Mouse (Mus musculus) midbrain, embryonic 16.5 days (tissue): Measurements from ENCODE around the gene Sergef. TPM values are rescaled to one million over a fixed set of nuclear protein-coding genes. Genes with fewer than 3 reads are reported as not detected.

Experiments used
- ATAC-seq: fragments of 200-750 bp; cut with Nextera tagmentation; 2 replicates; pipeline ENCODE4 v1.8.0; 2017; ENCODE audit warnings: moderate TSS enrichment
- H3K27ac ChIP-seq: fragments of 300-500 bp; sonication (generic); 2 replicates; pipeline ENCODE4 v1.5.1; 2014; ENCODE audit warnings: mild to moderate bottlenecking, low read length, mixed read lengths
- H3K27me3 ChIP-seq: fragments of 300-500 bp; sonication (generic); 2 replicates; pipeline ENCODE4 v1.6.1; 2014; ENCODE audit warnings: low read depth, low read length, mixed read lengths; ENCODE audit not compliant: control insufficient read depth, insufficient read depth
- H3K36me3 ChIP-seq: fragments of 300-500 bp; sonication (generic); 2 replicates; pipeline ENCODE4 v1.6.1; 2014; ENCODE audit warnings: mild to moderate bottlenecking, low read length, moderate library complexity, mixed read lengths; ENCODE audit not compliant: control insufficient read depth, insufficient read depth
- H3K4me1 ChIP-seq: fragments of 300-500 bp; sonication (generic); 2 replicates; pipeline ENCODE4 v1.6.1; 2014; ENCODE audit warnings: mild to moderate bottlenecking, low read length, mixed read lengths; ENCODE audit not compliant: control insufficient read depth, insufficient read depth
- H3K4me2 ChIP-seq: fragments of 300-500 bp; sonication (generic); 2 replicates; pipeline ENCODE4 v1.6.1; 2014; ENCODE audit warnings: mild to moderate bottlenecking, low read length, mixed read lengths
- H3K4me3 ChIP-seq: fragments of 300-500 bp; sonication (generic); 2 replicates; pipeline ENCODE4 v1.5.1; 2014; ENCODE audit warnings: low read depth, mild to moderate bottlenecking, low read length, moderate library complexity, mixed read lengths
- H3K9ac ChIP-seq: fragments of 300-500 bp; sonication (generic); 2 replicates; pipeline ENCODE4 v1.6.1; 2014; ENCODE audit warnings: low read depth, low read length, mixed read lengths
- H3K9me3 ChIP-seq: fragments of 300-500 bp; sonication (generic); replicated peaks from 2 replicates; pipeline ENCODE4 v1.6.1; 2014; ENCODE audit warnings: mild to moderate bottlenecking, low read length, mixed read lengths; ENCODE audit not compliant: control insufficient read depth, poor library complexity, severe bottlenecking
- WGBS: fragments of 180-500 bp; shearing (Covaris S2); extraction: QIAGEN DNeasy Blood & Tissue Kit; methylation state at CpG from one replicate; pipeline ENCODE4 v1.1.7; 2014; 5-methylcytosine and 5-hydroxymethylcytosine counted together
- polyA plus RNA-seq: library from polyadenylated mRNA; unstranded; fragments of >200 nt; fragmentation: Nextera tagmentation; extraction: Ambion mirVana; gene quantifications from 2 replicates; pipeline ENCODE4 v1.2.1, GENCODE M21; 2015

Gene Sergef
- polyA plus RNA-seq, 1 experiment from 2014 or later: 45.8 TPM

DNA sequence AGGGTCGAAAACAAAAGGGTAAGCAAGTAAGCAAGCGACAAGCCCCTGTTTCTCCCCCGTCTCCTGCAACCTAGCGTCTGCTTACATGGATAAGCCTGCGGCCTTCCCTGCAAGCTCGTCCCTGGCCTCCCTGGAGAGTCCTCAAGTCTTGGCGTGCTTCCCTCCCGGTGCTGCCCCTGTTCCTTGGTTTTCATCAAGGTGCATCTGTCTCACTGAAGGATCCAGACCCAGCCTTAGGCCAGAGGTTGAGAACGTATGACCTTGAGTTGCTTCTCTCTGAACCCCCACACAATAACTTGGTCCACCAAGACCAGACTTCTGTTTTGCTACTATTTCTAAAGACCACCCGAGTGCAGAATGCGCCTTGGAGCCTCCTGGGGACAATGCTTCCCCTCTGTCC is 82.2 kb downstream of the Sergef start:
- no peaks in the 10 kb centered on the region for H3K36me3 ChIP-seq
- whole genome bisulfite sequencing: 80% methylated on average over 11 of the region's 11 CpGs
- no peaks in the 10 kb centered on the region for H3K9me3 ChIP-seq
- H3K9ac ChIP-seq: no peak overlapping the region
- no peak overlapping the region for H3K4me2 ChIP-seq
- H3K4me1 ChIP-seq: peaks cover 13% of the 10 kb centered on the region; the same call in 1 of the 2 replicates
- no peak overlapping the region for H3K4me3 ChIP-seq
- H3K27me3 ChIP-seq: no peaks in the 10 kb centered on the region
- no peak for ATAC-seq
- H3K27ac ChIP-seq: no peak overlapping the region

DNA sequence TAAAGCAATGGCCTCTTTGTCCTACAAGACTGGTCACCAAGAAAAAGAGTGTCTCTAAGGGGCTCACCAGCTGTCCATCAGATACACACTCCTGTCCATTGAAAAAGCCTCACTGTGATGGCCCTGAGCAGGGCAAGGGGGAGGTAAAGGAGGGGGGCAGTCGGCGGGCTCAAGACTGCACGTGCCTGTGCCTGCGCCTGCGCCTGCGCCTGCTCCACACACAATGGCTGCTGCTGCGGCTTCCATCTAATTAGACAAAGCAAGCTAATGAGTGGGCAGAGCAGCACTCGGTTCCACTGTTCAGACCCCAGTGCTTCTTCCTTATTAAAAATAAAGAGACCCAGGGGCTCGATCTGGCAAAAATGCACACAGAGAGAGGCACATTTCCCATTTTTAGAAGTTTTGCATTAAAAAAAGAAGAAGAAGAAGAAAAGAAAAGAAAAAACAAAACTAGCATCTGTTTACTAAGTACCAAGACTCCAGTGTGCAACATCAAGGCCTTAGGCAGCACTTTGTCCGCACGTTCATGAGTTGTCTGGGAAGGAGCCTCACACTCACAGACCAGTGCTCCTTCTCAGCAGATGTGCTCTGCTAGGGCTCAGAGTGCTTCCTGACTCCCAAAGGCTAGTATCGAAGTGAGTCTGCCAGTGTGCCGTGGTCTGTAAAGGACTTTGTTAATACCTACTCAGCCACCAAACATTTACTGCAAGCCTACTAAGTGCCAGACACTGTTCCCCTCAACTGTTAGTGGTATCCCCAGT is 83.1 kb downstream of the Sergef start:
- no peak overlapping the region for H3K4me3 ChIP-seq
- H3K9ac ChIP-seq: no peak overlapping the region
- H3K27ac ChIP-seq: 0 out of 2 replicates have a peak overlapping the region, but pooled peaks have one; percentile 23
- no peaks in the 10 kb centered on the region for H3K9me3 ChIP-seq
- no peaks in the 10 kb centered on the region for H3K27me3 ChIP-seq
- peaks cover 13% of the 10 kb centered on the region; the same call in 1 of the 2 replicates for H3K4me1 ChIP-seq
- H3K36me3 ChIP-seq: no peaks in the 10 kb centered on the region
- no peak overlapping the region for H3K4me2 ChIP-seq
- 26% methylated on average over 13 of the region's 13 CpGs for WGBS
- ATAC-seq: peak; percentile 81

DNA sequence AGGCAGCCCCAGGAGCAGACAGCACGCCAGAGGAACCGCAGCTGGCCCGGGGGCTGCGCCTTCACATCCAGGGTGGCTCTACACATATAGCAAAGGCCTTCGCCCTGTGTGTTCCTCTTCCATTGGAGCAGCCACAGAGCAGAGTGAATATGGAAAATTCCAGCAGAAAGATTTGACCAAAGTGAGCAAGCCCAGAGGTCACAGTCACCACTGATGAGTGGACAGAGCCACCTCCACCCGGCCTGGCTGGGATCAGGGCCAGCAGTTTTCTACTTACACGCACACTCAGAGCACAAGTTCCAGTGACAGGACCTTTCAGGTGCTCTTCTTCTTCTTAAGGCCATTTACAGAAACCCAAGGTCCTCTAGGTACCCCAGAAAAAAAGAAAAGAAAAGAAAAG is 83.9 kb downstream of the Sergef start:
- H3K4me2 ChIP-seq: no peak overlapping the region
- H3K4me3 ChIP-seq: no peak overlapping the region
- H3K4me1 ChIP-seq: peaks cover 13% of the 10 kb centered on the region; the same call in 1 of the 2 replicates
- no peak overlapping the region for H3K27ac ChIP-seq
- ATAC-seq: no peak
- WGBS: 92% methylated on average over 7 of the region's 7 CpGs
- no peaks in the 10 kb centered on the region for H3K36me3 ChIP-seq
- H3K27me3 ChIP-seq: no peaks in the 10 kb centered on the region
- no peak overlapping the region for H3K9ac ChIP-seq
- H3K9me3 ChIP-seq: no peaks in the 10 kb centered on the region

DNA sequence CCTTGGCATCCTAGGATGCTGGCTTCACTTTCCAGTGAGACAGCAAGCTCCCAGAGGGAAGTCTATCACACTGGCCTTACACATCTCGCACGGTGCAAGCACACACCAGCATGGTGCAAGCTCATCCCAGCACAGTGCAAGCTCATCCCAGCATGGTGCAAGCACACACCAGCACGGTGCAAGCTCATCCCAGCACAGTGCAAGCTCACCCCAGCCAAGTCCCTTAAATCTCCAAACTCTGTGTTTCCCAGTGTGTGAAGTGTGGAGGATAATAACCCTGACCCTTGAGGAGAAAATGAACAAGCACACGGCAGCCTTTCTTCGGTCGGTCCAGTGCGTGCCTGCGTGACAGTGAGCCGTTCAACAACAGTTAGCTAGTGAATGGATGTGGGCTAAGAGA is 84.8 kb downstream of the Sergef start:
- no peaks in the 10 kb centered on the region for H3K36me3 ChIP-seq
- no peak overlapping the region for H3K4me3 ChIP-seq
- no peak overlapping the region for H3K4me2 ChIP-seq
- no peak overlapping the region for H3K9ac ChIP-seq
- H3K9me3 ChIP-seq: no peaks in the 10 kb centered on the region
- H3K4me1 ChIP-seq: peaks cover 13% of the 10 kb centered on the region; the same call in 1 of the 2 replicates
- WGBS: 58% methylated on average over 9 of the region's 9 CpGs
- no peak overlapping the region for H3K27ac ChIP-seq
- 0 out of 2 replicates have a peak, but pooled peaks have one; percentile 34 for ATAC-seq
- no peaks in the 10 kb centered on the region for H3K27me3 ChIP-seq

DNA sequence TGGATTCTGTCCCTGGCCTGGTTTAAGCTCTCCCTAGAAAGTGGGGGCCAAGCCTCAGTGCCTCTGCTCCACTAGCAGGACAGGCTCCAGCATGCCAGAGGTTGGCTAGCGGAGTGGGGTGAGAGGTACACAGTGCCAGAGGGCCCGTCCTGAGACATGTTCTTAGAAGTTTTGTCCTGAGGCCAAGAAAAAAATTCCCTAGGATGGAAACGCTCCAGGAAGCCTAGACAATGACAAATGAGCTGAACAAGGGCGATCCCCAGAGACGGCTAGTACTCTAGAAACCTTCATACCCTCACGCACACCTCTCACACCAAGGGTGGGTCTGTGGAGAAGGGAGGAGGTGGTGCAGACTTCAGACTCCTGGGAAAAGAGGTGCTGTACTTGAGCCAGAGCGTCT is 85.6 kb downstream of the Sergef start:
- Histone ChIP-seq H3K4me1 (peaks cover 13% of the 10 kb centered on the region; the same call in 1 of the 2 replicates), H3K9ac (no peak overlapping the region), H3K27me3 (no peaks in the 10 kb centered on the region), H3K27ac (no peak overlapping the region), H3K4me2 (no peak overlapping the region), H3K4me3 (no peak overlapping the region), H3K36me3 (no peaks in the 10 kb centered on the region), H3K9me3 (no peaks in the 10 kb centered on the region)
- ATAC-seq: peak; percentile 52; the same call in 1 of the 2 replicates
- WGBS: 45% methylated on average over 7 of the region's 7 CpGs

DNA sequence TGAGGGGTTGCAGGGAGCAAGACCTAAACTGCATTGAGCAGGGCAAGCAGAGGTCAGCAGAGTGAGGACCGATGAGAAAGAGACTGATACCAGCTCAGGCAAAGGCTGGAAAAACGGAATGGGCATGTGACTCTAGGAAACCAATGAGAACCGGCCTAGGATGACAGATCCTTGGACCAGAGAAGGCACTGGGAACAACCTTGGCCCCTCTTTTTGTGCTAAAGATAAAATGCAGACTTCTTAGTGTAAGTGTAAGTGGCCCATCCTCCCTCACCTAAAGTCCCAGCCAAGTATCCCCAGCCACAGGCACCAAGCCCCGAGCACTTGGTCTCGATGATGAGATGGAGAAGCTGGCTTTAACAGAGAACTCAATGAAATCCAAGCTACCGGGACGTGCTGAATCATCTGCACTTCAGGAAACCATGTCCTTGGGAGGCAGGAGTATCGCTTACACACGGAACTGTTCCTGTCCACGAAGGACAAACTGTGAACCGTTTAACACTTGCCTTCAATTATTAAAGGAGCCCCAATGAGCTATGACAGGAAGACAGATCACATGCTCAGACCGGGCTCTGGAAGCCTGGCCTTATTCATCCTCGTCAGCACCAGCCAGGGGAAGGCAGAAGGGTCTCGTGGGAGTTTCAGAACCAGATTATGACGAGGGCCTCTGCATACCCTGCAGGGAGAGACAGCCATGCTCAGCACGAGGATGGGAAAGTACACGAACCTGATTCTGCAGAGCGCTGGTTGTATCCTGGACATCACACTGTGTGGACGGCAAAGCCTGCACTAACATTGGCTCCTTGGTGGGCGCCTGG is 87.5 kb downstream of the Sergef start:
- Histone ChIP-seq H3K27me3 (no peaks in the 10 kb centered on the region), H3K9ac (no peak overlapping the region), H3K4me2 (no peak overlapping the region), H3K4me3 (no peak overlapping the region), H3K9me3 (no peaks in the 10 kb centered on the region), H3K4me1 (peaks cover 13% of the 10 kb centered on the region; the same call in 1 of the 2 replicates), H3K36me3 (no peaks in the 10 kb centered on the region), H3K27ac (peak overlapping the region; percentile 3; the same call in 1 of the 2 replicates)
- WGBS: 67% methylated on average over 20 of the region's 20 CpGs
- no peak for ATAC-seq

DNA sequence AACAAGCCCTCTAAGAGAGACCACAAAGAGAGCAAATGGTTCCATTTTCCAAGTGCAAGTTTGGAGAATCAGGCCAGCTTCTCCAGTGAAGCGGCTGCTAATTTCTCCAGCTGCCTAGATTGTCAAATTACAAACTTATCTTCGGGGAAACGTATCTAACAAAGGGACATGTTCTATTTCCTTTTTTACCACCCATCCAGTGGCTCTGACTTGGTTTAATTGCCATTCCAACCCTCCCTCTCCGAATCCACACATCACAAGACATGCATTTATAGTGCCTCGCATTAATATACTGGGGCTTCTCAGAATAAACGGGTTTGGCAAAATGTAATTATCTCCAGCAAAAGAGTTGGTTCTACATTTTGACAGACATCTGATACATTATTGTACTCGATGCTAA is 88.4 kb downstream of the Sergef start:
- WGBS: 66% methylated on average over 7 of the region's 7 CpGs
- no peaks in the 10 kb centered on the region for H3K9me3 ChIP-seq
- no peak overlapping the region for H3K4me2 ChIP-seq
- no peaks in the 10 kb centered on the region for H3K27me3 ChIP-seq
- H3K4me1 ChIP-seq: peaks cover 9% of the 10 kb centered on the region; the same call in 1 of the 2 replicates
- ATAC-seq: no peak
- no peak overlapping the region for H3K4me3 ChIP-seq
- 0 out of 2 replicates have a peak overlapping the region, but pooled peaks have one; percentile 20 for H3K27ac ChIP-seq
- no peak overlapping the region for H3K9ac ChIP-seq
- no peaks in the 10 kb centered on the region for H3K36me3 ChIP-seq

DNA sequence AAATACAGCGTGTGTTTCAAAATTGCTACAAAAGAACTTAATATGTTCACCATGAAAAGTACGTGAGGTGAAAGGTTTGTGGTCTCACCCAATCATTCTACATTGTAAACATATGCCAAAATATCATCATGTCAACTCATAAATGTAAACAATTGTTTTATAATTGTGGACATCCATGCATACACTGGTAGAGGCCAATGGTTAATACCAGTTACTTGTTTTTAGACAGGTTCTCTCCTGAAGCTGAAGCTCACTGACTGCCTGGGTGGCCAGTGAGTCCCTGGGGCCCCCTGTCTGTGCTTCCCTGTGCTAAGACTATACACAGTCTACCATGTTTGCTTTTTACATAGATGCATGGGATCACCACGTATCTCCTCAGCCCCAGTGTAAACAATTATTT is 91.5 kb downstream of the Sergef start:
- Histone ChIP-seq H3K9ac (no peak overlapping the region), H3K9me3 (no peaks in the 10 kb centered on the region), H3K27ac (no peak overlapping the region), H3K4me2 (no peak overlapping the region), H3K36me3 (no peaks in the 10 kb centered on the region), H3K4me1 (peaks cover 5% of the 10 kb centered on the region; the same call in 1 of the 2 replicates), H3K4me3 (no peak overlapping the region), H3K27me3 (no peaks in the 10 kb centered on the region)
- WGBS: 91% methylated on average over 3 of the region's 3 CpGs
- ATAC-seq: no peak

DNA sequence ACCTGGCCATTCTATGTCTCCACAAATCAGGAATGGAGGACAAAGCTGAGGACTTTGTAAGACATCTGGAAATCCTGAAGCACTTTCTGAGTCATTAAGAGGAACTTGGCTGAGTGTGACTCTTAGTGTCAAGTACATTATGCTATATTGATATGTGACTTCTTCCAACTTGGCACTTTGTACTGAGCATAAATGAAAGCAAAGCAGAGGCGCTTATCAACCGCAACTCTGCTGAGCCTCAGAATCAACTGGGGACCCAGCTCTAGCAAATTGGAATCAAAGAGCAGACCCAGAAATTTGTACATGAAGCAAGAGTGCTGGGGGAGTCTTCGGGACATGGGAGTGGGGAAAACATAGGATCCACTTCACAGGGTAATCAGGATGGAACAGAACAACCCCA is 92.0 kb downstream of the Sergef start:
- 93% methylated on average over 3 of the region's 3 CpGs for WGBS

More for the DNA sequence above, 92.0 kb downstream of the Sergef start:
- no peaks in the 10 kb centered on the region for H3K9me3 ChIP-seq
- H3K9ac ChIP-seq: no peak overlapping the region
- H3K4me3 ChIP-seq: no peak overlapping the region
- no peak overlapping the region for H3K4me2 ChIP-seq
- peaks cover 5% of the 10 kb centered on the region; the same call in 1 of the 2 replicates for H3K4me1 ChIP-seq
- no peak for ATAC-seq
- no peaks in the 10 kb centered on the region for H3K36me3 ChIP-seq
- no peak overlapping the region for H3K27ac ChIP-seq
- no peaks in the 10 kb centered on the region for H3K27me3 ChIP-seq
